ENCODE assay signal across 15 mouse cellular contexts in the genomic region with DNA sequence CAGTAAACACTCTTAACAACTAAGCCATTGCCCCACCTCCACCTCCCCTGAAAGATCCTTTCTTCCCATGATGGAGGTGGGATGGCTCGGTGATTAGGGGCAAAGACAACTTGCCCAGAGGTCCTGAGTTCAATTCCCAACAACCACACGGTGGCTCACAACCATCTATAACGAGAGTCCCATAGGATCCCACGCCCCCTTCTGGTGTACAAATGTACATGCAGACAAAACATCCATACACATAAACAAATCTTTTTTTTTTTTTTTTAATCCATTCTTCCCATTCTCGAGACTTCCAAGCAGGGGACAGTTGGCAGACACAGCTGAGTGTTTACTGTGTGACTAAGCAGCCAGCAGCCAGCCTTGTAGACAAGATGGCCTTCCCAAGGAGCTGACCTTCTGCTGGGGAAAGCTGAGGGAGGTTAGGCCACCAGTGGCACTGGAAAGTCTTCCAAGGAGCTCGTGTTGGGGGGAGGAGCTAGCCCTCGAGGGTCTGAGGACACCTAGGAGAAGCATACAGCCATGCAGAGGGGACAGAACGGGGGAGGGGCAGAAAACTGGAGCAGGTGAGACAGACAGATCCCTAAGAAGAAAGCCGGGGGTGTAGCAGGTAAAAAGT. TPM values are rescaled to one million over a fixed set of nuclear protein-coding genes. Genes with fewer than 3 reads are reported as not detected.
DNase-seq lines count a peak whose midpoint lies in the region; ATAC-seq and TF ChIP-seq lines count a peak whose summit lies in the region.
"Had no signal": no experiment of that assay in that cellular context is flagged by ENCODE, and none has a peak within 500 bp of the region (broad histone marks: within the 10 kb centered on the region; RNA-seq: fewer than 3 reads in every experiment).

No protein-coding gene starts in this region.

- H3K4me2 ChIP-seq in kidney, embryonic 14.5 days (replicated peaks; ENCODE audit: low read depth, low read length), result no peak overlapping the region
- no peak overlapping the region for H3K4me2 ChIP-seq in midbrain, postnatal 0 days (ENCODE audit: low read depth, low read length, poor library complexity, severe bottlenecking)
- no peak overlapping the region for H3K4me2 ChIP-seq in midbrain, embryonic 14.5 days (ENCODE audit: low read length)
- no peak overlapping the region for H3K4me2 ChIP-seq in stomach, postnatal 0 days (replicated peaks; ENCODE audit: low read depth)
- H3K4me2 ChIP-seq: forebrain, embryonic 15.5 days; kidney, embryonic 15.5 days; midbrain, embryonic 11.5 days had no signal

- TF ChIP-seq EP300 in MEL (IDR thresholded peaks at IDR 0.05; ENCODE audit: low read depth in 1 of 2, low read length in 2 of 2), result no peak
- TF ChIP-seq EP300 in stomach, postnatal 0 days (optimal IDR thresholded peaks at IDR 0.05), result no peak

- no peaks in the 10 kb centered on the region for H3K79me2 ChIP-seq in MEL (ENCODE audit: control insufficient read depth, insufficient read depth, low read length, poor library complexity)

- H3K27ac ChIP-seq in kidney, adult 2 months (ENCODE audit: insufficient read depth, low read depth, low read length), result no peak overlapping the region
- H3K27ac ChIP-seq in kidney, embryonic 14.5 days (ENCODE audit: low read depth, low read length), result no peak overlapping the region
- H3K27ac ChIP-seq in midbrain, postnatal 0 days (ENCODE audit: low read depth, low read length), result no peak overlapping the region
- H3K27ac ChIP-seq in midbrain, embryonic 14.5 days (replicated peaks; ENCODE audit: low read depth, low read length), result no peak overlapping the region
- no peak overlapping the region for H3K27ac ChIP-seq in MEL (ENCODE audit: control insufficient read depth, low read depth, low read length)
- H3K27ac ChIP-seq in stomach, postnatal 0 days (replicated peaks), result no peak overlapping the region
- H3K27ac ChIP-seq: kidney, embryonic 15.5 days had no signal

- no peak for TF ChIP-seq POLR2A in kidney, adult 2 months (IDR thresholded peaks at IDR 0.05; ENCODE audit: low read depth, low read length)
- no peak for TF ChIP-seq POLR2A in MEL (IDR thresholded peaks at IDR 0.05; ENCODE audit: control insufficient read depth in 1 of 2, insufficient read depth in 1 of 2, low read depth in 1 of 2, low read length in 2 of 2, poor library complexity in 1 of 2)

- H3K9me3 ChIP-seq in kidney, embryonic 14.5 days (ENCODE audit: control insufficient read depth, low read length), result no peaks in the 10 kb centered on the region
- H3K9me3 ChIP-seq in midbrain, postnatal 0 days (ENCODE audit: low read length), result no peaks in the 10 kb centered on the region
- H3K9me3 ChIP-seq in midbrain, embryonic 14.5 days (ENCODE audit: control insufficient read depth, low read length), result no peaks in the 10 kb centered on the region
- H3K9me3 ChIP-seq in MEL (replicated peaks; ENCODE audit: insufficient read depth, low read length), result no peaks in the 10 kb centered on the region
- no peaks in the 10 kb centered on the region for H3K9me3 ChIP-seq in stomach, postnatal 0 days (ENCODE audit: control insufficient read depth, low read length)
- H3K9me3 ChIP-seq: forebrain, embryonic 15.5 days; kidney, embryonic 15.5 days had no signal

- WGBS in kidney, adult 2 months, result 72% methylated on average over 9 of the region's 9 CpGs
- 79% methylated on average over 9 of the region's 9 CpGs for WGBS in kidney, embryonic 14.5 days
- 75% methylated on average over 9 of the region's 9 CpGs for WGBS in midbrain, postnatal 0 days
- 80% methylated on average over 9 of the region's 9 CpGs for WGBS in midbrain, embryonic 14.5 days
- 67% methylated on average over 9 of the region's 9 CpGs for WGBS in stomach, postnatal 0 days

- TF ChIP-seq CTCF in kidney, adult 2 months (conservative IDR thresholded peaks at IDR 0.05; ENCODE audit: insufficient read depth, insufficient read length, low read depth, low read length), result 0 out of 2 replicates have a peak, but pooled peaks have one; percentile 6
- peak; percentile 42 for TF ChIP-seq CTCF in midbrain, postnatal 0 days (IDR thresholded peaks at IDR 0.05)
- TF ChIP-seq CTCF in MEL (IDR thresholded peaks at IDR 0.05 in 2 of 3, conservative IDR thresholded peaks at IDR 0.05 in 1 of 3; ENCODE audit: control insufficient read depth in 1 of 3, insufficient read depth in 1 of 3, low read depth in 2 of 3, low read length in 3 of 3, poor library complexity in 1 of 3, severe bottlenecking in 1 of 3), result peak in 1 of 3 experiments; percentile 16; a peak in 1 of 6 replicates
- peak; percentile 44 for TF ChIP-seq CTCF in stomach, postnatal 0 days (IDR thresholded peaks at IDR 0.05; ENCODE audit: low read depth)

- no peak for ATAC-seq in kidney, embryonic 14.5 days (ENCODE audit: low FRiP score, low TSS enrichment)
- no peak for ATAC-seq in midbrain, postnatal 0 days (ENCODE audit: low FRiP score)
- ATAC-seq in midbrain, embryonic 14.5 days (ENCODE audit: low FRiP score, low TSS enrichment), result no peak
- no peak for ATAC-seq in stomach, postnatal 0 days (ENCODE audit: low FRiP score, low TSS enrichment)
- ATAC-seq: forebrain, embryonic 15.5 days had no signal

- TF ChIP-seq RAD21 in MEL (IDR thresholded peaks at IDR 0.05; ENCODE audit: low read depth, low read length), result no peak

- no peaks in the 10 kb centered on the region for H3K27me3 ChIP-seq in kidney, adult 2 months (replicated peaks; ENCODE audit: control insufficient read depth, insufficient read depth, low read length)
- H3K27me3 ChIP-seq in kidney, embryonic 14.5 days (ENCODE audit: control insufficient read depth, insufficient read depth, low read length), result no peaks in the 10 kb centered on the region
- H3K27me3 ChIP-seq in midbrain, postnatal 0 days (ENCODE audit: insufficient read depth, low read length), result no peaks in the 10 kb centered on the region
- no peaks in the 10 kb centered on the region for H3K27me3 ChIP-seq in midbrain, embryonic 14.5 days (ENCODE audit: control insufficient read depth, insufficient read depth, low read length)
- no peaks in the 10 kb centered on the region; a peak in 1 of 4 replicates for H3K27me3 ChIP-seq in MEL (ENCODE audit: control insufficient read depth in 1 of 2, insufficient read depth in 2 of 2, low read length in 2 of 2)
- no peaks in the 10 kb centered on the region for H3K27me3 ChIP-seq in stomach, postnatal 0 days (ENCODE audit: control insufficient read depth, insufficient read depth, low read length)
- H3K27me3 ChIP-seq: forebrain, embryonic 15.5 days; kidney, embryonic 15.5 days had no signal

- no peak for DNase-seq in kidney, adult 2 months
- no peak for DNase-seq in midbrain, postnatal 0 days (ENCODE audit: low spot score)
- no peak for DNase-seq in midbrain, embryonic 14.5 days
- no peak for DNase-seq in MEL (ENCODE audit: low read depth, low spot score)
- no peak for DNase-seq in stomach, postnatal 0 days (ENCODE audit: low spot score)
- no peak for DNase-seq in heart, postnatal 14 days
- DNase-seq: adrenal gland, postnatal 14 days; cerebellum, adult 8-10 months; heart, postnatal 10 days; lung, postnatal 14 days; thymus, adult 2 months had no signal

- no peaks in the 10 kb centered on the region for H3K4me1 ChIP-seq in kidney, adult 2 months (ENCODE audit: control insufficient read depth, insufficient read depth, low read length)
- peaks cover 6% of the 10 kb centered on the region for H3K4me1 ChIP-seq in kidney, embryonic 14.5 days (ENCODE audit: control insufficient read depth, insufficient read depth, low read length)
- H3K4me1 ChIP-seq in midbrain, postnatal 0 days (ENCODE audit: insufficient read depth, low read length), result no peaks in the 10 kb centered on the region
- no peaks in the 10 kb centered on the region for H3K4me1 ChIP-seq in midbrain, embryonic 14.5 days (ENCODE audit: control insufficient read depth, insufficient read depth, low read length)
- H3K4me1 ChIP-seq in MEL (ENCODE audit: control insufficient read depth in 1 of 2, insufficient read depth in 2 of 2, low read length in 2 of 2), result no peaks in the 10 kb centered on the region
- no peaks in the 10 kb centered on the region for H3K4me1 ChIP-seq in stomach, postnatal 0 days (replicated peaks; ENCODE audit: control insufficient read depth, insufficient read depth)

- no peak overlapping the region for H3K4me3 ChIP-seq in kidney, adult 2 months (ENCODE audit: insufficient read depth, low read depth, low read length)
- no peak overlapping the region for H3K4me3 ChIP-seq in kidney, embryonic 14.5 days (ENCODE audit: low read length)
- H3K4me3 ChIP-seq in midbrain, postnatal 0 days (ENCODE audit: low read depth, low read length), result no peak overlapping the region
- H3K4me3 ChIP-seq in midbrain, embryonic 14.5 days (replicated peaks; ENCODE audit: low read depth, low read length), result no peak overlapping the region
- no peak overlapping the region for H3K4me3 ChIP-seq in MEL (ENCODE audit: control insufficient read depth in 1 of 2, insufficient read depth in 1 of 2, low read depth in 2 of 2, low read length in 2 of 2)
- H3K4me3 ChIP-seq in stomach, postnatal 0 days (ENCODE audit: low read depth, low read length), result no peak overlapping the region
- H3K4me3 ChIP-seq: forebrain, embryonic 15.5 days; kidney, embryonic 15.5 days had no signal

- intact Hi-C loops in heart, postnatal 14 days (cut with DNase I), result no loop called here

- no peak overlapping the region for H3K9ac ChIP-seq in kidney, embryonic 14.5 days (ENCODE audit: low read depth, low read length)
- H3K9ac ChIP-seq in midbrain, postnatal 0 days (replicated peaks; ENCODE audit: low read length, poor library complexity, severe bottlenecking), result no peak overlapping the region
- no peak overlapping the region for H3K9ac ChIP-seq in midbrain, embryonic 14.5 days (replicated peaks; ENCODE audit: low read length)
- H3K9ac ChIP-seq in MEL (ENCODE audit: control insufficient read depth, low read depth, low read length, poor library complexity, severe bottlenecking), result no peak overlapping the region
- H3K9ac ChIP-seq in stomach, postnatal 0 days (ENCODE audit: low read length), result no peak overlapping the region
- H3K9ac ChIP-seq: forebrain, embryonic 15.5 days; kidney, embryonic 15.5 days had no signal

- no peaks in the 10 kb centered on the region for H3K36me3 ChIP-seq in kidney, adult 2 months (ENCODE audit: control insufficient read depth, insufficient read depth, low read length)
- H3K36me3 ChIP-seq in kidney, embryonic 14.5 days (ENCODE audit: control insufficient read depth, insufficient read depth, low read length), result no peaks in the 10 kb centered on the region
- H3K36me3 ChIP-seq in midbrain, postnatal 0 days (ENCODE audit: insufficient read depth, low read length), result no peaks in the 10 kb centered on the region
- no peaks in the 10 kb centered on the region for H3K36me3 ChIP-seq in midbrain, embryonic 14.5 days (ENCODE audit: control insufficient read depth, insufficient read depth, low read length)
- H3K36me3 ChIP-seq in MEL (ENCODE audit: control insufficient read depth in 1 of 2, insufficient read depth in 2 of 2, low read length in 2 of 2), result no peaks in the 10 kb centered on the region
- no peaks in the 10 kb centered on the region for H3K36me3 ChIP-seq in stomach, postnatal 0 days (ENCODE audit: control insufficient read depth, insufficient read depth, low read length)
- H3K36me3 ChIP-seq: forebrain, embryonic 15.5 days; kidney, embryonic 15.5 days had no signal

RNA-seq across cellular contexts. Expression of gene Rtl6, which starts 43.5 kb away (rescaled TPM):
- 6.9 and 8.4 TPM in 2 replicates for polyA plus RNA-seq in kidney, adult 2 months (2012; rRNA removed)
- 5.7 and 9.5 TPM in 2 replicates for polyA plus RNA-seq in kidney, embryonic 14.5 days (2014; fragmentation: Nextera tagmentation; extraction: Ambion mirVana)
- 85.5 and 90.3 TPM in 2 replicates for total RNA-seq in midbrain, postnatal 0 days (2014; rRNA removed)
- 52.9 and 55.9 TPM in 2 replicates for polyA plus RNA-seq in midbrain, postnatal 0 days (2015; fragmentation: Nextera tagmentation; extraction: Ambion mirVana)
- 41.2 and 43.2 TPM in 2 replicates for polyA plus RNA-seq in midbrain, embryonic 14.5 days (2014; fragmentation: Nextera tagmentation; extraction: Ambion mirVana)
- not detected in 2 replicates for total RNA-seq in MEL (2012; rRNA removed)
- polyA plus RNA-seq in MEL (2012; ENCODE audit: insufficient read depth in 1 of 2, insufficient read length in 2 of 2, low read depth in 1 of 2, low replicate concordance in 2 of 2, missing spikeins in 1 of 2), result not detected
- 3.5 and 3.8 TPM in 2 replicates for polyA plus RNA-seq in stomach, postnatal 0 days (2015; fragmentation: Nextera tagmentation; extraction: Ambion mirVana)
- total RNA-seq in heart, postnatal 14 days (2021), result 1 to 10 TPM; 7.2 to 7.4 TPM
